Mouse (Mus musculus): ENCODE results near the gene Gdap2.

Gene Gdap2

DNA sequence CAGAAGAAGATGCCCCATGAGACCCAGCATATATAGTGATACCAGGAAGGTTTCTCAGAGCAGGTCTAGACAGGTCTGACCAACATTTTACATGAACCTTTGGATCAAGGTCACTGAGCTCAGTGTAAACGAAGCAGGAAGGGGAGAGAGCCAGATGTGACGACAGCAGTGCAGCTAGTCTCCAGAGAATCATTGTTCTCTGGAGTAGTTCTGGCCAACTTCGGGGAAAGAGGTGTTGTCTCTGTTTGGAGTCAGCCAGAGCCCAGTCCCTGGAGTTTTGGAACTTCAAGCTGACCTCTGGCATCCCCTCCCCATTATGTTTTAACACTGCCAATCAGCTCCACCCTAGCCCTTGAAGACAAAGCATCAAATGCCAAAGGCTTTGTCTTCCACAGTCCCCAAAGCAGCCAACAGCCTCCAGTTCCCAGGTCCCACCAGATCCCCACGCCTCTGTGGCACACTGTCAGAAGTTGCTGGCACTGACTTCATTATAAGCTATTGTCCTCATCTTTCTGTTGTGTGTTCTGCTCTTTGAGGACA is 84.2 kb downstream of the Gdap2 start:
- DNase-seq (ENCODE audit: low spot score) = no peak

Measured in ovary, adult 18-20 months (tissue).